Mouse (Mus musculus) lung, postnatal 4 days (tissue): Measurements from ENCODE around the gene Slc22a5.
"Not testable (repeated sequence)": the region's sequence is repeated elsewhere in the genome, so short reads cannot be mapped to it uniquely, and the experiment has no call there.

Experiments
- DNase-seq, 2 experiments: peaks; one replicate each; pipeline ENCODE4 v3.0.0; 2021

The Slc22a5 gene

DNA sequence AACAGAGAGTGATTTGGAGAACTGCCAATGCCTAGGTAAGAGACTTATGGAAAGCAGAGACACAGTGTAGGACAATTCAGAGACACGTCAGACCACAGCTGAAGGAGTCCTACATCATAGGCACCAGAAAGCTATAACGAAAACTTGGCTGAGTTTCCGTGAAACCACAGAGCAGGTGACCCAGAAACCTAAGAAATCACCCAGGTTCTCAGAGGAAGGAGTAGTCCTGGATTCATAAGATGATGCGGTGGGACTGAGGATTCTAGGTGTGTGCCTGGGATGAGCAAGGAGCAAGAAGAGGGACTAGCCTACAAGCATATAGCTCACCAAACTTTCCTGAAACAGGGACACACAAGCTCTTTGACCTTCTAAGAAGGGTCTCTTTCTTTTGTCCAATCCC lies 3.2 kb downstream of the Slc22a5 start:
- DNase-seq, result no peak

DNA sequence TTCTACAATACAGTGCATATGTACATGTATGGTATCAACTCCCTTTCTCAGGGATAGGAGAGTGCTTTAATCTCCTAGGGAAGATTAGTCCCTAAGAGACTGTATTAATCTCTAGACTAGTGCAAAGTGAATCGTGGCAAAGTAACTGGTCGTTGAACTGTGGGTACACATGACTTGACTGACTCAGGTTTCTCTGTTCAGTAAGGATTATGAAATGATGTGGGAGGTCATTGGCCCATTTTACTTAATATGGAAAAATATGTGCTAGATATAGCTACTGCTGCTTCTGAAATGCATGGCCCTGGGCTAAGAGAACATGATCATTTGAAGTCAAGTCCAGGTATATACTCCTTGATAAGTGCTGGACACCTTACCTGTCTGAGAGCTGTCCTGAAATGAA lies 8.2 kb downstream of the Slc22a5 start:
- no peak for DNase-seq

DNA sequence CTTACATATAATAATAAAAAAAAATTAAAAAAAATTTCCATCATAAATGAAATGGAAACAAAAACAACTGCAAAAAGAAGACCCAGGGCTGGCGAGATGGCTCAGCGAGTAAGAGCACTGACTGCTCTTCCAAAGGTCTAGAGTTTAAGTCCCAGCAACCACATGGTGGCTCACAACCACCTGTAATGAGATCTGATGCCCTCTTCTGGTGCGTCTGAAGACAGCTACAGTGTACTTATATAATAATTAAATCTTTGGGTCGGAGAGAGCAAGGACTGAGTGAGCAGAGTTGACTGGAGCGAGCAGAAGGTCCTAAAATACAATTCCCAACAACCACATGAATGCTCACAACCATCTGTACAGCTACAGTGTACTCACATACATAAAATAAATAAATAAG lies 13.4 kb downstream of the Slc22a5 start:
- DNase-seq, result not testable (repeated sequence)

DNA sequence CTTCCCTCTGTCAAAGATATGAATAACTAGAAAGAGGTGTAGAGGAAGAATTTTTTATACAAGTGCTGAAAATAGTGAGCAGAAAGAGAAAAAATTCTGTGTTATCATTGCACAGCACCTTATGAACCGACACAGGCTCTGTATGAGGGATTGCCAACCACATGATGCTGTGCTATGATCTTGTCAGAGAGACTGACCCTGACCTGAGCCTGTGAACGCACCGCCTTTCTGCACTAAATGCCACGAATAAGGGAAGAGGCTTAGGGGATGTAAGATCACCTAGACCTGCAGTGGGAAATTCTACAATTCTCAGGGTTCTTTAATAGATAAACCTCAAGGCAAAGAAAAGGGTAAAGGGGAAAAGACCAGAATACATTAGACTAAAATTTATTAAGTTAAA lies 15.0 kb downstream of the Slc22a5 start:
- DNase-seq, result no peak

DNA sequence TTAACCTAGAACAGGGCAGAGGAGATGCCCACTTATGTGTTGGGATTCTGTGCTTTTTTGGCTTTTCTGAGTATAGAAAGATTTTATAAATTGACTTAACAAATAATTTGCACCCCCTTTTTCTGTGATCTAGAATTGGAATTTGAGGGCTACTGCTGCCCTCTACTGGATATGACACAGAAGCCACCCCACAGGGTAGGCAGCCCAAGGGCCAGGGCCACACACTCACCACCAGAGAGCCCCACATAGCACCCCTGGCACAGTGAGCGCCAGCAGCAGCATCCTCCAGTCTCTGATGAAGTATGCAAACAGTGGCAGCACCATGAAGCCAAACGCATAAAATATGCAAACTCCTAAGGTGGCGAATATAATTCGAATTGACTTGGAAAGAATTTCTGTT lies 16.8 kb downstream of the Slc22a5 start:
- peak in 1 of 2 experiments; percentile 31 for DNase-seq

DNA sequence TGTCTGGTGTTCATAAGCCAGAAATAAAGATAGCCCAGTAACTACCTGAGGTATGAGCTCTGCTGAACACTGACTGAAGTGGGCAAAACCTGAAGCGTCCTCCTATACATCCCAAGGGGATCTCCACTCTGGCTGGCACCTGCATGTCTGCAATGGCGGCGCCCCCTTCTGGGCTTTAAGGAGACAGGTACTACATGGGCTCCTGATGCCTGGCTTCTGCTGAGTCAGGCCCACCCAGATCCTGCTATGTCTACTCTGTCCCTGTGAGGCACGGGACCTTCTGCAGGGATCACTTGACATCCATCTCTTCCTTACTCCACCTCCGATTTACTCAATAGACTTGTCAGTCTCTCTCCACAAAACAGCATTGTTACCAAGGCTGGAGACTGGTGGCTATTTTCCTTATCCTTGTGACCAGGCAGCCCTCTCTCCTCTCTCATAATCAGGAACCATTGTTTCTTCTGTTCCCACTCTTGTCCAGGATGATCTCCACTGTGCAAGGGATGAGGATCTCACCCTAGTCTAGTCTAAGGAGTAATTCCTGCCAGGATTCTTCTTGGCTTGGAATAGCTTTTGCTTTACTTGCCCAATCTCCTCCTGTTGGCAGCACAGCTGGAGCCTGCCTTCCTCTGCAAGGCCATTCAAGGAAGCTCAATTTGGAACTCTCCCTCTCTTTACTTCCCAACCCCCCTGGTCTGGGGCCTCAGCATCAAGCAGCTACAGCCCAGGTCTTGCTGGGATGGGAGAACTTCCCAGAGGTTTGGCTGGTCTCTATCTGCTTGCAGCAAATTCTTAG lies 17.4 kb downstream of the Slc22a5 start:
- not testable (repeated sequence) for DNase-seq

DNA sequence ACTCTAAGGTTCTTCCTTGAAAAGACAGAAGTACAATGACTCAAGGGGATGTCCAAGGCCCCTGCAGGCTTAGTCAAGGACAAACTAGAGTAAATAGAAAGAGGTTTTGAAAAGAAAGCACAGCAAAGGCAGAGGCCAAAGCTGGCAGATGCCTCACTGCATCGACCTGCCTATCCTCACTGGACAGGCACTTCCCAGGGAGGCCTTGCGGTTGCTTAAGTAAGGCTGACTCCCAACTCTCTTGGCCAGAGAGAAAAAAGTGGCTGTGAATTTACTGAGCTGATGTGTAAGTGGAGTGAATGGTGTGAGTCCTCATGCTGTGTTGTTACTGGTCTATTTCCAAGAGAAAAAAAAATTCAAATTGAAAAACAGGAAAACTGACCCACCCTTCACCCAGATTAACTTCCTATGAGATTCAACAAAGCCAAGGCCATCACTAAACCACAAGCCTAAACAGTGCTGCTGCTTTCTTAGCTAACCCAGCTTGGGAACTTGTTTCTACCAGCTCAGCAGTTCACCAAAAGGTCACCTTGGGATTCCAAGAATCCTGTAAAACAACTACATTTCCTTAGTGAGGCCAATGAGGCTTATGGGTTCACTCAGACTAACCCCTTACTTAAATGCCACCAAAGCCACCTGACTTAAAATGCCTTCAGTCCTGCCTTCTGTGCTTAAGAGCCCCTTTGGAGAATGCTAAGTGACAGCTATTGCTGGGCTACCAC lies 19.5 kb downstream of the Slc22a5 start:
- DNase-seq, result no peak

DNA sequence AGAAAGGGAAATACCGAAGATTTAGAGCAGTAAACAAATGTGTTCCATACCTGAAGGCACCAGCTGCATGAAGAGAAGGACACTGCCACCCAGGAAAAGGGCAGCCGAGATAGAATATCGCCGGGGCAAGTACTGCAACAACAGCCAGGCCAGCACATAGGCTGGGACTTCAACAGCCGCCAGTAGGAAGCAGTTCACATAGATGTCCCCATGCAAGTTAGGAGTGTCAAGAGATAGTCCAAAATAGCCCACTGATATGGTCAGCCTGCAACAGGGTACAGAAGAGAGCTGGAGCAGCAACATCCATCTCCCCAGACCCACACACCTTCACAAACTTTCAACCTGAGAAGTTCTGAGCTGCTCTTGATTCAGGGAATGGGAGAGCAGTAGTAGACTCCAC lies 22.3 kb downstream of the Slc22a5 start:
- DNase-seq, result no peak

DNA sequence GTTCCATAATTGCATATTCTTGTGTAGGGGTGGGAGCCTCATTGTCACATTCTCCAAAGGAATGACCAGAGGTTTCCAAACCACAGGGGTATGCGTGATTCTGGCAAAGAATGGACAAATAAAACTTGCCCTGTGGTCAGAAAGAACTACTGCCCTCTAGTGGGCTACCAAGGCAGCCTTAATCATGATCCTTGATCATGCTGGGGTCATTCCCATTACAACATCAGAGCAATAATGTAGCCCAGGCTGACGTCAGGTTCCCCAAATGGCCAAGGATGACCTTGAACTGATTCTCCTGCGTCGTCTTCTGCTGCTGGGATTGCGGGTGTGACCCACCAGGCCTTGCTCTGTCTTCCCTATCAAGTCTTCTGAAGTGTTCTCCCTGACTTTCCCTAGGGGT lies 23.1 kb downstream of the Slc22a5 start:
- peak in 1 of 2 experiments; percentile 36 for DNase-seq

DNA sequence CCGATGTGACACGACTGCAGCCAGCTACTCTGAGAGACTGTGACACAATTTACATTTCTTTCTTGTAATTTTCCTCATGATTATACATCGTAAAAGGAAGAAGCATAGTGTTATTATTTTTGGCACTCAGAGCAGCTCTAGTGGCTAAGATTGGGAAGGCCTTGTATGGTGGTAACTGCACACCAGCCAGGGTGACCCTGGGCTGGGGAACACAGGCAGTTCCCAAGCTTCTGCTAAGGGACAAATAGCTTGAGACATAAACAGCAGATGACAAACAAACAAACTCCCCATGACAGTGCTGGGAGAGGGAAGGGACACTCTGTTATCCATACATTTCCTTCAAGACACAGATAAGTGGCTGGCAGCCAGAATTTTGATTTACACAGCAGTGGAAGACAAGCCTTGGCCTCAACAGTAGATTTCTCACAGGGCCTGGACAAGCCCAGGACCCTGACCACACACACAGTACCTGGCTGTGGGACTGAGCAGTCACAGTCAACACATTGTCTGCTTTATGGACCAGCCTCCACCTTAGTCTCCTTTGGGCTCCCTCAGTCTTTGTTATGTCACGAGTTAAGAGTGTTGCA lies 26.6 kb downstream of the Slc22a5 start:
- not testable (repeated sequence) for DNase-seq

DNA sequence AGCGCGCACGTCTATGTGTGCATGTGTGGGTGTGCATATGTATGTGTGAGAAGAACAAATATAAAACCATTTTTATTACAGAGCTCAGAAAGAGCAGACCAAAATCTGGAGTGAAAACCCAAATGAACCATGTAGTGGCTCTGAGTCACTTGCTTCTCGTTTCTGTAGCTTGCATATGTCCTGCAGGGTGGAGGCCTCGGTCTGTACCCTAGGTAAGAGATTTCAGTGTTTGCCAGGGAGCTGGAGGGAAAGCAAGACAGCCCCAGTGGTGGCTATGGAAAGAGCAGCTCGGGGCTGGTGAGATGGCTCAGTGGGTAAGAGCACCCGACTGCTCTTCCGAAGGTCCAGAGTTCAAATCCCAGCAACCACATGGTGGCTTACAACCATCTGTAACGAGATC lies 30.5 kb downstream of the Slc22a5 start:
- not testable (repeated sequence) for DNase-seq

DNA sequence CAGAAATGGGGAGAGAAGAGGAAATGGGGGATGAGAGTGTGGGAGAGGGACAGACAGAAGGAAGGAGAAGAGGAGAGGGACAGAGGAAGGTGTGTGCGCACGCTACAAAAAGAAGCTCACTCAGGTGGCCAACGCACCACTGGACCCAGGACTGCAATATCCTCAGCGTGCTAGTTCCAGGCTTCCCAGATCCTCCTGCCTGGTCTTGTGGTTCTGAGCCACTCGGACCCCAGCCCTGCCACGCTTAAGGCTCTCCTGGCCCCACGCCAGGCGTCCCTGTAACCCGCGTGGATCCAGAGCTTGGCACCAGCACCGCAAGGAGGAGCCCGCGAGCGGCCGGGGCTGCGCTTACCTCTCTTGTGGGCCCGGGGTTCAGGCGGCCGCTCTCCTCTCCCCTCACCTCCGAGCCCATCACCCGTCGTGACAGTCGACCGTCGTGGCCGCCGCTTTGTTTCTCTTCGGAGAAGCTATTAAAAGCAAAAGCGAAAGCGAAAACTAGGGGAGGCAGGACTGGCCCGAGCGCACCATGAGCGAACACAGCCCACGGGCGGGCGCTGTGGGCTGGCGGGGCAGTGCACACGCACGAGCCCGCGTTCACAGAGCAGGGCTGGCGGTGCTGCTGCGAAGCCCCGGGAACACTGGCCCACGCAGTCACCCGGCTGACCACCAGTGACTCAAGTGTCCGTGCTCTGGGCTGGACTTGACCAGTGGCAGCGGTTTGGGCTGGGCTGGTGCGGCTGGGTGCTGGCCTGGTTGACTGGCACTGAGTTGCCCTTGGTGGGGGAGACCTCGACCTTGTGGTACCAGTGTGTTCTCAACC lies 32.5 kb downstream of the Slc22a5 start, which contains the start of gene Gm12216:
TSS of gene Gm12216 (minus strand) at position 496 of the 820 bp plus-strand sequence.
- DNase-seq, result peak; percentile 64 to 74

DNA sequence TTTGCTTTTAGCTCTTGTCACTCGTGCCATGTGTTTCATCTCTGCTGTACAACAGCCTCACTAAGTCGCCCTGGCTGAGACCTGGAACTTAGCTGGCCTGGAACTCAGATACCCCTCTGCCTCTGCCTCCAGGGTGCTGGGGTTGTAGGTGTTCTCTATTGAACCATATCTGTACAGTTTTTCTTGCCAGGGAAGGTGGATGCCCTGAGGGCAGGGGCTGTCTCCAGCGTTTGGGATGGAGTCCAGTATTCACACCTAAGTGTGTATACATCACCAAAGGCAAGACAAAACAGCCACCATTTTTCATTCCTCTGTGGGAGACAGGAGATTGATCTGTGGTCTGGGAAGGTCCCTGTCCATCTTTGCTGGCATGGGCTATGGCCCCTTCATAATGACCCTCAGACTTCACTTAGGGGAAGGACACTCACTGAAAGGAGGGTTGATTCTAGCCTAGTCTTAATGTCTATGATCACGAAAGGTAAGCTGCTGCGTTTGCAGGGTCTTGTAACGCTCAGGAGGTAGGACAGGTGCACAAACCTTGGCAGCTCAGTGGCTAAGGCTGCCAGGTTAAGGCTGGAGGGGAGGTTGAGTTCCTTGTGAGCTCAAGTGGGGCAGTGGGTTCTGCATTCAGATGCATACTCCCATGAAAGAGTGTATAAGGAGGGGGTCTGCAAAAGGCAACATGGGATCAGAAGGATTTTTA lies 33.3 kb downstream of the Slc22a5 start:
- DNase-seq, result no peak

DNA sequence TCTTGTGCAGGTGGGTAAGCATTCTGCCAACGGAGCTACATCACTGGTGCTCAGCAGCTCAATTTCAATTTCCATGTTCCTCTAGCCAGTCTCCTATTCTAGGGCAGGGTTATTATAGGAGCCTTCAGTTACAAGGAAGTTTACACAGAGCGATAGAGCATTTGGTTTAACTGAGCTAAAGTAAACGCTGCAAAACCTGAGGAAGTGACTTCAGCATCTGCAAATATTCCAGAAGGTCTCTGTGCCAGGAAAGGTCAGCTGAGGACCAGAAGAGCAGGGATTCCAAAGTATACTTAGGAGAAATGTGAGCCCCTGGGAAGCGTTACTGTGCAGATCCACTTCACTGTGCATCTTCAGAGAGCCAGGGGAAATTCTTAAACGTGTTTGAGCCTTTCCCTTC lies 37.8 kb downstream of the Slc22a5 start:
- DNase-seq, result peak in 1 of 2 experiments; percentile 41

DNA sequence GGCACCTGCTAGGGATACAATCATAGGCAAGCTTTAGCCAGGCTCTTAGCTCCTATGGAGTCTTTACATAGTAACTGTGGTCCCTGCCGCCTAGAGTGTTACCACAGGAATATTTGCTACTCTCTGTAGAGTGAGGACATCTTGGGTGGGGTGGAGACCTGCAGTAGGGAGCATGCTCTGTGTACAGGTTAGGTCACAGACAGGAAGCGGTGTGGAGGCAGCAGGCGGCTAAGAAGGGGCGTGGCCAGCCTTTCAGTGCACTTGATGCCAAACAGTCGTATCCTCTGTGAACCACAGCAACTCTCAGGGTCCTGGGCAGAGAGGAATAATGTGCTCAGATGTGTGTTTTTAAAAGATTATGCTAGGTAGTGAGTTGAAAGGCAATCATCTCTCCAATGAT lies 39.7 kb downstream of the Slc22a5 start:
- peak; percentile 67 to 75 for DNase-seq

DNA sequence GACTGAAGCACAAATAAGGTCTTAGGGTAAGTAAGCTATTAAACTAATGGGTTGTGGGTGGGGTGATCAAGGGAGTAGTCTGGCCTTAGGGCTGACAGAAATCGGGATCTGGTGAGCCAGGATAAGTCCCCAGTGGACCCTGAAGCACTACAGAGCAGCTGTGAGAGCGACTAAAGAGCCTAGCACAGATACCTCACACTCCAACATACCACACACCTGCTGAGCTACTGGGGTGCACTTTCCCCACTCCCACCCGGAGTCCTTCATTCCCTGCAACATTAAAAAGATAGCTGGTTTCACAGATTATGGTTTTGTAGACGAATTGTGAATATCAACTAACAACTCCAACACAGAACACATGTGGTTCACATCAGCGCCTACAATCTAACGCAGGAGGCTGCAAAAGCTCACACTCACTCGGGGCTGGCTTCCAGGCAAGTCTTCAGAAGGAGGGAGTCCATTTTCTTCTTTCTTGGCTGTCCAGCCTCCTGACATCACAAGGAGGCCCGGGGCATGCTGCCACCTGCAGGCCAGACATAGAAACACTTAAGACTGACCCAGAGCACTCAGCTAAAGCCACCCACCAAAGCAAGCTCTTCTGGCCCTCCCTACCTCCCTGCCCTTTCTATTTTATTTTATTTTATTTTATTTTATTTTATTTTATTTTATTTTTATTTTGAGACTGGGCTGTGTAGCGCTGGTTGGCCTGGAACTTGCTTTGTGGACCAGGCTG lies 41.7 kb downstream of the Slc22a5 start:
- DNase-seq, result peak; percentile 88 to 90

DNA sequence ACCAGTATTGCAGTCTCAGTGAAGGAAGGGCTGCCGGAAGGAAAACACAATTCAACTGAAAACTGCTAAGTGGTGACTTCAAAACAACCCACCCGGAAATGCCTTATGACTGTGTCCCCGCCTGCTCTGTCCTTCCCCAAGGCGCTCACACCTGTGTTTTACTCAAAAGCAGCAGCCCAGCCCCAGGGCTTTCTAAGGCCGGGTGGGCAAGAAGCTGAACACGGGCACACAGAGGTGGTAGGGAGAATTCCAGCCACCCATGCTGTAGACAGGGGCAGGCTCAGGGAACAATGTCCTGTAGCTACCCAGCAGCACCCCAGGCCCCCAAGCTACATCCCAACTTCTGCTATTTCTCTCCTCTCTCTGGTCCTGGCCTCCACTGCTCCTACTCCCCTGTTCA lies 45.8 kb downstream of the Slc22a5 start:
- no peak for DNase-seq

DNA sequence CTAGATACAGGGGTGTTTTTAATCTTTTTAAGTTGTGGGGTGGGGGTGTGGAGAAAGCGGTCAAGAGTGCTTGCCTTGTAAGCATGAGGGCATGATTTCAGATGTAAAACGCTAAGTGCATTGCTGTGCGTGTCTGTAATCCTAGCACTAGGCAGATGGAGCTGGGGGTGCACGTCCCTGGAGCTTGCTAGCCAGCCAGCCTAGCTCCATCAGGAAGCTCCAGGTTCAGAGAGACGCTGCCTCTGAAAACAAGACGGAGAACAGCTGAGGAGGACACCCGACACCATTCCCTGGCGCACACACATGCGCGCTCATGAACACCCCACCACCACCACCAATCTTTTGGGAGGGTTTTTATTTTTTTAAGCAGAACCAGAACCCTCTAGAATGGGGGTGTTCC lies 48.4 kb downstream of the Slc22a5 start:
- DNase-seq, result no peak

DNA sequence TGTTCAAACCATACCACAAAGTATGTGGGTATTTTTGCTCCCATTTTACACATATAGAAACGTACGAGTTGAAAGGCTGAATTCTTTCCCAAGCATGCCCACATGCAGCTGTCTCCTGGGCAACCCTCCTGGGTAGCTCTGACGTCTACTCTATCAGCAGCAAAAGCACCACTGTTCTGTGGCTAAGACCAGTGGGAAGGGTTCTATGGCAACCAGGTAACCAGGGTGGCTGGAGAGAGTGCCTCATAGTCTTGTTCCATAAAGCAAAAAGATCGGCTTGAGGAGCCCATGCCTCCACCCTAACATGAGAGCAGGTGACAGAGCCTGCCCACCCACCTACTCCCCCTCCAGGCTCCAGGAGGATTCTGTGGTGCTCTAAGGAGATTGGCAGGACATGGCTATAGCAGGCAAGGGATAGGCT lies 49.3 kb downstream of the Slc22a5 start:
- DNase-seq, result no peak

DNA sequence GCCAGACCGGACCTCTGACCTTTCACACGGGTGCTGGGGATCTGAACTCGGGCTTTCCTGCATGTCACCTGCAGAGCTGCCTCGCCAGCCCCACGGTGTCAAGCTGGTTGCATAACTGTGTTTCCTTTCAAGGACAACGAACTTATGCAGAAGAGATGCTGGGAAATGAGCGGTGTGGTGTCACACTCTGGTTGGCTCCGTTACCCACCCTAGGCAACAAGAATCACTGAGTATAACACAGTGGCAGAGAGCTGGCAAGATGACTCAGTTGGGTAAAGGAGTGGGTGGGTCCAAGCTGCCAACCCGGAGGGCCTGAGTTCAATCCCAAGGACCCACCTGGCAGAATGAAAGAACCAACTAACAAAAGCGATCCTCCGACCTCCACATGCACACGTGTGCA lies 49.9 kb downstream of the Slc22a5 start:
- DNase-seq, result no peak
